Mouse (Mus musculus): ENCODE results near the gene Smg6.

The Smg6 gene

GRCm38 (mm10) chr11:74929111-74929510, 3.5 kb downstream of the Smg6 start:
- no peak for DNase-seq (ENCODE audit: low spot score in 2 of 2)

DNA sequence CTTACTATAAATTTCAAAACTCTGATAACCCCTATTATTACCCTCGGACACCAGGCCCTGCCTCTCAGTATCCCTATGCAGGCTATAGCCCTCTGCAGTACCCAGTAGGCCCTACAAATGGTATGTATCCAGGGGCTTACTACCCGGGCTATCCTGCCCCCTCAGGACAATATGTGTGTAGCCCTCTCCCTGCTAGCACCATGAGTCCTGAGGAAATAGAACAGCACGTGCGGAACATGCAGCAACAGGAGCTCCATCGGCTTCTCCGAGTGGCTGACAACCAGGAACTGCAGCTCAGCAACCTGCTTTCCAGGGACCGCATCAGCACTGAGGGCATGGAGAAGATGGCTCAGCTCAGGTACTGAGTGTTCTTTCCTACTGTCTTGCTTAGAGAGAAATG, 4.8 kb downstream of the Smg6 start:
- no peak for DNase-seq (ENCODE audit: low spot score in 2 of 2)

DNA sequence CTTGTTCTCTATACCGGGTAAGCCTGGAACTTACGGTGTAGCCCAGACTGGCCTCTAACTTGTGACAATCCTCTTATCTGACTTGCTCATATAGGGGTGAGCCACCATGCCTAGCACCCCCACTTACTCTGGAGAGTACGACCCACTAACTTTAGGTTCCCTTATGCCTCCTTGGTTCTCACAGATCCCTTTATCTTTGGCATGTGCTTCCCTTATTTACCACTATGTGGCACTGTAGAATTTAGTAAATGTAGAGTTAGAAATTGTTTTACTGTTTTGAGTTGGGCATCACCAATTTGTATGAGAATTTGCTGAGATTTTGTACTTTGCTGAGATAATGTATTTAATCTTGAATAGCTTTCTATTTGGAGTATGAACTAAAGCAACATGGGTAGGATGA, 20.7 kb downstream of the Smg6 start:
- DNase-seq (ENCODE audit: low spot score in 2 of 2): peak in 1 of 2 experiments; percentile 21

GRCm38 (mm10) chr11:74954901-74955300, 29.3 kb downstream of the Smg6 start:
- DNase-seq (ENCODE audit: low spot score in 2 of 2): no peak

GRCm38 (mm10) chr11:74956006-74956405, 30.4 kb downstream of the Smg6 start:
- no peak for DNase-seq (ENCODE audit: low spot score in 2 of 2)

GRCm38 (mm10) chr11:74957600-74957999, 32.0 kb downstream of the Smg6 start:
- DNase-seq (ENCODE audit: low spot score in 2 of 2): no peak

GRCm38 (mm10) chr11:74959501-74959900, 33.9 kb downstream of the Smg6 start:
- no peak for DNase-seq (ENCODE audit: low spot score in 2 of 2)

- DNase-seq (ENCODE audit: low spot score in 2 of 2): no peak
These were observed 34.5 kb downstream of the Smg6 start for GRCm38 (mm10) chr11:74960031-74960551.

GRCm38 (mm10) chr11:74961953-74962352, 36.3 kb downstream of the Smg6 start:
- no peak for DNase-seq (ENCODE audit: low spot score in 2 of 2)

- no peak for DNase-seq (ENCODE audit: low spot score in 2 of 2)
These were observed 37.3 kb downstream of the Smg6 start for GRCm38 (mm10) chr11:74962846-74963407.

DNA sequence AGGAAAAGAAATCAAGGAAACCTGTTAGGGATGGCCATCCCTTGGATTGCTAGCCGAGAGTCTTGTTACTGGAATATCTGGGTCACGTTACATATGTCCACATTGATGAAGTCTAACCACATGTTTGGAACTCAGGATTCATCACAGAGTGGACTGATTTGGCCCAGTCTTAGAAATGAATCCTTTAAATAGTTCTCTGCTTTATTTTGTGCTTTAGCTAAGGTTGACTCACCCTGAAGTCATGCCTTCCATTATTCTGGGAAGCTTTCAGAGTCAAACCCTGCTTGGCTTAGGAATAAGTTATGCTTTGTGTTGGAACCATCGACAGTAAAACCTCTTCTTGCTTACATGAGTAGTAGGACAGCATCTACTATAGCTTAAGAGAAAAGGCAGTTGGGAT, 39.9 kb downstream of the Smg6 start:
- DNase-seq (ENCODE audit: low spot score in 2 of 2): no peak

- no peak for DNase-seq (ENCODE audit: low spot score in 2 of 2)
These were observed 47.9 kb downstream of the Smg6 start for GRCm38 (mm10) chr11:74973290-74974157.

GRCm38 (mm10) chr11:74974615-74975014, 49.0 kb downstream of the Smg6 start:
- no peak for DNase-seq (ENCODE audit: low spot score in 2 of 2)

DNA sequence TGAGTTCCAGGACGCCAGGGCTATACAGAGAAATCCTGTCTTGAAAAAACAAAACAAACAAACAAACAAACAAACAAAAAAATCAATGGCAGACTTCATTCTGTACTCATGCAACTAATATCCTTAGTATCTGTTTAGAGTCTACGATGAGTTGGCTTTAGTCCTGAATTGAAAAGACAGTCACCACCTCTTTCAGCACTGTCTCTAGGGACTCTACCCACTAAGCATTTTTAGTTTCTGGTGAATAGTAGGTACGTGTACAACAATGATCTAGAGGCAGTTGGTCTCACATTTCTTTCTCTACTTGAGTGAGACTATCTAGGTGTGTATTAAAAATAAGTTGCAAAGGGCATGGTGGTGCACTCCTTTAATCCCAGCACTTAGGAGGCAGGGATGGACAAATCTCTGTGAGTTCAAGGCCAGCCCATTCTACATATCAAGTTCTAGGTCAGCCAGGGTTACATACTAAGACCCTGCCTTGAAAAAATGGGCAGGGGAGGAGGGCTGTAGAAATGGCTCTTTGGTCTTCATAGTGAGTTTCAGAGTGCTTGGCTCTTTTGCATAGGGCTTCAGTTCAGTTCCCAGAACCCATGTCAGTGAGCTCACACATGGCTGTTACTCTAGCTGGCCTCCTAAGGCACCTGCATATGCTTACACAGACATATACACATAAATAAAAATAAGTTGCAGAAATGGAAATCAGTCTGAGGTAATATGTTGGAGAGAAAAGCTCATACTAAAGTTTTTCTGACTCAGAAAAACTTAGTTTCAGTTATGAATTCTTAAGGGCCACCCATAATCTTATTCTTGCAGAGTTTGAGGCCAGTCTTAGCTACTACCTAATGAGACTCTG, 51.4 kb downstream of the Smg6 start:
- no peak for DNase-seq (ENCODE audit: low spot score in 2 of 2)

DNA sequence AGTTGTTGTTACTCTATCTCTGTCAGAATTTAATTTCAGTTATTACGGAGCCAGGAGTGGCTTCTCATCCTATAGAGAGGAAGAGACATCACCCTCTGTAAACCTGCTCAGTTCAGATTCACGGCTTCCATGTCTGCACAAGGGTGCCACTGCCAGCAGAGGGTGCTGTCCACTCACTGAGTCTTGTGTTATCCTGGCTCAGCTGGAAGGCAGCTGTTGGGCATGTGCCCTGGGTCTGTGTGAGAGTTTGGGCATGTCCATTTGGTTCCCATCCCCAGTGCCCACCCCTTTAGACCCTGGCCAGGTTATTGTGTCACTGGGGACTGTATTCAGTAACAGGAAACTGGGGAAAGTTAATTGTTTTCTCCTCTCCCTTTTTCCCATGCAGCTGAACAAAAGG, 55.8 kb downstream of the Smg6 start:
- DNase-seq (ENCODE audit: low spot score in 2 of 2): peak; percentile 13 to 77

DNA sequence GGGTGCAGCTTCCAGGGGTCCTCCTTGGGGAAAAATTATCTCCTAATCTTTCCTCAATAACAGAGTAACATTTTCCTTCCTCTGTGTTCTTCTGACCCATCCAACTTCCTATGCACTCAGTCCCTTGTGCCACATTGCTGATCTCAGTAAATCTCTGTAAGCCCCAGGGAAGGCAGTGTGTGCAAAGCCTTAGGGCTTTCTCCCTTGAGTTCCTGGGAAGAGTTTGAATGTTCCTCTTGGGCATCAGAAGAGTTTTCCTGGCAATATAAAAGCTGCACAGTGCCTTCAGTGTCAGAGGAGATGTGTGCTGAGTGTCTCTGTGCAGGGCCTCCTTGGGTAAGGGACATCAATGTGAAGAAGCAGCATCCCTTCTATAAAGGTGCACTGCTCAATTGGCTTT, 56.6 kb downstream of the Smg6 start:
- DNase-seq (ENCODE audit: low spot score in 2 of 2): no peak

DNA sequence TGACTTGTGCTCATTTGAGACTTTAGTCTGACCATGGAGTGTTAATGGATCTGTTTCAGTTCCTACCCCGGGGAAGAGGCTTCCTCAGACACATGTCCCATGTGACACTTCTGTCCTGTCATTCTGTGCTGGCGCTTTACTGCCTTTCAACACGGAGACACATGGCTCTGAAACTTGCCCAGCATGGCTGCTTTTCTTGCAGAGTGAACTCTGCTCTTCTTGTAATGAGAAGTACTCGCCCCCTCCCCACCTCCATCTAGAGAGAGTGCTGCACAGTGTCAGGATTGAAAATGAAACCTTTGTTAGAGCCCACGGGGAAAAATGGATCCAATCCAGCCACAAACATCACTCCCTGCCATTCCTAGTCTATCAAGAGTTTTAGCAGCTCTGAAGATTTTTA, 62.5 kb downstream of the Smg6 start:
- no peak for DNase-seq (ENCODE audit: low spot score in 2 of 2)

GRCm38 (mm10) chr11:74989047-74989446, 63.4 kb downstream of the Smg6 start:
- no peak for DNase-seq (ENCODE audit: low spot score in 2 of 2)

GRCm38 (mm10) chr11:74990501-74990900, 64.9 kb downstream of the Smg6 start:
- no peak for DNase-seq (ENCODE audit: low spot score in 2 of 2)

DNA sequence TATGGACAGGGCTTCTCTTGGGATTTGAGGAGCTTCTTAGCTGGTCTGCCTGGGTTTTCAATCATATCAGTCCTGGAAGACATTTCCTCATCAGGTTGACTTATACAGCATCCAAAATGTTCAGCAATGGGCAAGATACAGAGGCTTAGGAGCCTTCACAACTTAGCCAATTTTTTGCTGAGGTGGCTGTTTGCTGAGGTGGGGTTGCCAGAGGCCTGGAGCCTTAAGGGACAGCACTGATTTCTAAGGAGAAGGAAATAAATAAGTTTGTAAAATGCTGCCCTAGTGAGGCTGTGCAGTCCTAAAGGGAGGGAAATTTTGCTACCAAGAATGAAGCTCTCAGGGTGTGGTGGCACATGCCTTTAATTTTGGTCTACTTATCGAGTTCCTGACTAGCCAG, 65.7 kb downstream of the Smg6 start:
- DNase-seq (ENCODE audit: low spot score in 2 of 2): no peak

DNA sequence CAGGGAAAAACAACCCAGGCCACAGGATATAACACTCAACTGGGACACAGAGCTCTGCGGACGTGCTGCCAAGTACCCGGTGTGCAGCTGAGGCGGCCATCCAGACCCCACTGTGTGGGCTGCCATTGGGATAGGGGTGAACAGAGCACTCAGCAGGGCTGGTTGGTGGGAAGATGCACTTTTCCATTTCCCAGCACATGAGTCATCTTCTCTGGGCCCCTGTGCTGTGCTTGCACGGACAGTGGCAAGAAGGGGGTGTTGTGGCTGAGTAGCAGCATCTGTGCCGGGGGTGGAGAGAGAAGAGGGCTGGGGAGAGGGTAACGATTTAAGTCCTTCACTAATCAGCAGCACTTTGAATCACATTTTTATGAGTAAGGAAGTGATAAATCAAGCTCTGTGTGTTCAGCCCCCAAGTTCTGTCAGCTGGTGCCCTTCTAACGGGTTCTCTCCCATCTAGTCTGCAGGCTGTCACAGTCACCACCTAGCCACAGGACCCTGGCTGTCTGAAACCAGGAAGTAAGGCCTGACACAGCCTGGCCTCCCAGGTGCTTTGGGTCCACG, 66.9 kb downstream of the Smg6 start:
- peak; percentile 44 to 51 for DNase-seq (ENCODE audit: low spot score in 2 of 2)

- no peak for DNase-seq (ENCODE audit: low spot score in 2 of 2)
These were observed 68.5 kb downstream of the Smg6 start for GRCm38 (mm10) chr11:74994141-74994540.
